Mouse (Mus musculus) CH12.LX (cell line): ENCODE results near the gene Phtf1. TPM values are rescaled to one million over a fixed set of nuclear protein-coding genes. Genes with fewer than 3 reads are reported as not detected.

ENCODE experiments used
- DNase-seq: peaks from one replicate; pipeline ENCODE4 v3.0.0-alpha.2; 2013; ENCODE audit errors: extremely low read depth
- H3K27ac ChIP-seq: 2 replicates; pipeline ENCODE4 v1.5.1; 2012; ENCODE audit warnings: low read depth, mild to moderate bottlenecking, control low read depth, moderate library complexity; ENCODE audit not compliant: insufficient read depth
- H3K27me3 ChIP-seq: replicated peaks from 2 replicates; pipeline ENCODE3; 2012; ENCODE audit warnings: inconsistent platforms
- H3K36me3 ChIP-seq, 2 experiments: replicated peaks in 1 of 2; 2 replicates each; pipeline versions ENCODE3 to v1.6.1; 2012; ENCODE audit warnings: inconsistent platforms in 1 of 2, low read length in 1 of 2, mild to moderate bottlenecking in 1 of 2, mixed read lengths in 1 of 2, moderate library complexity in 1 of 2; ENCODE audit not compliant: control insufficient read depth in 1 of 2, insufficient read depth in 1 of 2
- H3K4me1 ChIP-seq, 2 experiments: 2 replicates each; pipeline ENCODE4 v1.6.1; 2012; ENCODE audit warnings: inconsistent platforms in 1 of 2, moderate library complexity in 1 of 2; ENCODE audit not compliant: insufficient read depth in 2 of 2, control insufficient read depth in 1 of 2
- H3K4me2 ChIP-seq: 2 replicates; pipeline ENCODE4 v1.6.1; 2012; ENCODE audit warnings: low read depth, mild to moderate bottlenecking, control low read depth; ENCODE audit not compliant: poor library complexity, insufficient read depth, severe bottlenecking
- H3K4me3 ChIP-seq, 3 experiments: fragments of 150-350 bp in 1 of 3; sonication (generic) in 1 of 3; replicated peaks in 1 of 3; 2 replicates each; pipeline versions ENCODE3 to v1.5.1; 2011 to 2012; ENCODE audit warnings: low read depth in 2 of 3, low read length in 2 of 3, mild to moderate bottlenecking in 2 of 3, moderate library complexity in 2 of 3, control low read depth in 1 of 3, improper control_type of control experiment in 1 of 3, inconsistent platforms in 1 of 3, mixed read lengths in 1 of 3; ENCODE audit not compliant: poor library complexity in 1 of 3
- H3K79me2 ChIP-seq: replicated peaks from 2 replicates; pipeline ENCODE4 v1.6.1; 2012; ENCODE audit warnings: mild to moderate bottlenecking, moderate library complexity; ENCODE audit not compliant: control insufficient read depth, poor library complexity, insufficient read depth, severe bottlenecking; ENCODE audit errors: extremely low read depth
- H3K9ac ChIP-seq: 2 replicates; pipeline ENCODE4 v1.6.1; 2012; ENCODE audit warnings: low read depth, mild to moderate bottlenecking, control low read depth, moderate library complexity; ENCODE audit not compliant: insufficient read depth
- H3K9me3 ChIP-seq: replicated peaks from 2 replicates; pipeline ENCODE3; 2012; ENCODE audit warnings: low read length, inconsistent platforms, mixed read lengths
- BHLHE40 ChIP-seq: IDR thresholded peaks from 2 replicates; pipeline ENCODE4 v1.6.1; 2011; ENCODE audit warnings: mild to moderate bottlenecking, low read depth, low read length, improper control_type of control experiment
- CHD1 ChIP-seq: IDR thresholded peaks from 2 replicates; pipeline ENCODE4 v1.6.1; 2012; ENCODE audit warnings: low read depth, low read length, improper control_type of control experiment, inconsistent platforms
- CHD2 ChIP-seq: IDR thresholded peaks from 2 replicates; pipeline ENCODE4 v1.6.1; 2011; ENCODE audit warnings: low read length, improper control_type of control experiment
- CTCF ChIP-seq, 2 experiments: IDR thresholded peaks in 1 of 2; conservative IDR thresholded peaks in 1 of 2; 2 replicates each; pipeline ENCODE4 v1.5.1; 2011 to 2012; ENCODE audit warnings: low read depth in 2 of 2, low read length in 2 of 2, improper control_type of control experiment in 1 of 2, inconsistent platforms in 1 of 2, mild to moderate bottlenecking in 1 of 2, moderate library complexity in 1 of 2
- E2F4 ChIP-seq: IDR thresholded peaks from 2 replicates; pipeline ENCODE4 v1.6.1; 2011; ENCODE audit warnings: low read depth, low read length, improper control_type of control experiment; ENCODE audit not compliant: insufficient replicate concordance
- ELF1 ChIP-seq: IDR thresholded peaks from 2 replicates; pipeline ENCODE4 v1.6.1; 2014; ENCODE audit warnings: low read depth, mild to moderate bottlenecking, inconsistent platforms, low read length, improper control_type of control experiment
- EP300 ChIP-seq: IDR thresholded peaks from 2 replicates; pipeline ENCODE4 v1.6.1; 2011; ENCODE audit warnings: low read length, improper control_type of control experiment
- IRF4 ChIP-seq: IDR thresholded peaks from 2 replicates; pipeline ENCODE4 v1.6.1; 2014; ENCODE audit warnings: low read depth, mild to moderate bottlenecking, inconsistent platforms, low read length, improper control_type of control experiment
- JUND ChIP-seq: conservative IDR thresholded peaks from 2 replicates; pipeline ENCODE4 v1.6.1; 2011; ENCODE audit warnings: low read depth, low read length, improper control_type of control experiment
- KAT2A ChIP-seq: IDR thresholded peaks from 2 replicates; pipeline ENCODE4 v1.6.1; 2012; ENCODE audit warnings: low read length, improper control_type of control experiment, inconsistent platforms; ENCODE audit not compliant: insufficient replicate concordance
- MAFK ChIP-seq: IDR thresholded peaks from 2 replicates; pipeline ENCODE4 v1.6.1; 2011; ENCODE audit warnings: low read length, improper control_type of control experiment; ENCODE audit not compliant: insufficient replicate concordance
- MAZ ChIP-seq: IDR thresholded peaks from 2 replicates; pipeline ENCODE4 v1.6.1; 2012; ENCODE audit warnings: low read depth, mild to moderate bottlenecking, inconsistent platforms, low read length, improper control_type of control experiment, moderate library complexity
- NELFE ChIP-seq: IDR thresholded peaks from 2 replicates; pipeline ENCODE4 v1.6.1; 2011; ENCODE audit warnings: low read depth, low read length, improper control_type of control experiment
- NRF1 ChIP-seq: IDR thresholded peaks from 2 replicates; pipeline ENCODE4 v1.6.1; 2014; ENCODE audit warnings: low read depth, mild to moderate bottlenecking, inconsistent platforms, low read length, improper control_type of control experiment, moderate library complexity
- PAX5 ChIP-seq: IDR thresholded peaks from 2 replicates; pipeline ENCODE4 v1.6.1; 2012; ENCODE audit warnings: low read length, inconsistent platforms, mixed read lengths
- RCOR1 ChIP-seq: conservative IDR thresholded peaks from 2 replicates; pipeline ENCODE4 v1.6.1; 2012; ENCODE audit warnings: low read depth, mild to moderate bottlenecking, inconsistent platforms, low read length, improper control_type of control experiment
- TBP ChIP-seq: conservative IDR thresholded peaks from 2 replicates; pipeline ENCODE4 v1.6.1; 2011; ENCODE audit warnings: low read depth, low read length, improper control_type of control experiment
- UBTF ChIP-seq: IDR thresholded peaks from 2 replicates; pipeline ENCODE4 v1.6.1; 2012; ENCODE audit warnings: low read depth, mild to moderate bottlenecking, inconsistent platforms, low read length, improper control_type of control experiment, moderate library complexity
- USF2 ChIP-seq: conservative IDR thresholded peaks from 2 replicates; pipeline ENCODE4 v1.6.1; 2011; ENCODE audit warnings: low read depth, low read length, improper control_type of control experiment
- ZC3H11A ChIP-seq: IDR thresholded peaks from 2 replicates; pipeline ENCODE4 v1.6.1; 2012; ENCODE audit warnings: low read depth, mild to moderate bottlenecking, inconsistent platforms, low read length, improper control_type of control experiment
- ZKSCAN1 ChIP-seq: IDR thresholded peaks from 2 replicates; pipeline ENCODE4 v1.6.1; 2012; ENCODE audit warnings: low read depth, inconsistent platforms, low read length, improper control_type of control experiment, borderline replicate concordance
- ZMIZ1 ChIP-seq: IDR thresholded peaks from 2 replicates; pipeline ENCODE4 v1.6.1; 2012; ENCODE audit warnings: low read depth, mild to moderate bottlenecking, inconsistent platforms, low read length, improper control_type of control experiment
- dilution Hi-C: fragments of 300-500 bp; cut with MboI; formaldehyde crosslinking; loops from 2 replicates; pipeline ENCODE4 v1.14.3; 2020; ENCODE audit warnings: low sequenced_read_pairs; ENCODE audit not compliant: extremely low pct_unique_long_range_greater_than_20kb, extremely low pct_ligation_motif_present
- in situ Hi-C: fragments of 300-500 bp; cut with MboI; formaldehyde crosslinking; loops from 3 replicates; pipeline ENCODE4 v1.14.3; 2019; ENCODE audit warnings: low sequenced_read_pairs, low pct_ligation_motif_present, low pct_unique_long_range_greater_than_20kb, mixed read lengths
- polyA plus RNA-seq: library from polyadenylated mRNA; unstranded; fragments of >175 nt; gene quantifications from 2 replicates; pipeline ENCODE4 v1.2.1, GENCODE M21; 2012; ENCODE audit warnings: low read depth; ENCODE audit not compliant: insufficient read length
- total RNA-seq, 2 experiments: library from RNA; depleted of rRNA; stranded (reverse); fragments of 300-350 nt in 1 of 2; fragments of >200 nt in 1 of 2; gene quantifications; 2 replicates each; pipeline ENCODE4 v1.2.3; 2012 to 2014

Phtf1 gene
- total and polyA plus RNA-seq, 3 experiments, result 21.2 to 42.4 (median 37.1) TPM

DNA sequence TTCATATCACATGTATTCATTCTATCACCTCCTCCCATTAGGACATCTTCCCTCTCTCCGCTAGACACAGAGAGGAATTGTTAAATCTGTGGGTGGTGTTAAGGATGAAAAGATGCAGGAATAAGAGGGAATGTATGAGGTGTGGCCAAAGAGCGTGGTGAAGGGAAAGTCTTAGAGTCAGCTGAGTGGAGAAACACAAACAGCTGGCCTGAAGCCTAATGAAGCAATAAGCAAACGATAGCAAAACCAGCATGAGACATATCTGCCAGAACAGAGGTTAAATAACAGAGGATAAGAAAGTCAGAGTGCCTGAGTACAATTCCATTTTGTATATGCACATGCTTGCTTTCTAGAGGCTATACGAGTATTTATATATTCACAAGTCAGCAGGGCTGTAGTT, 16.6 kb downstream of the Phtf1 start:
- no peak for DNase-seq
- H3K79me2 ChIP-seq, result no peaks in the 10 kb centered on the region
- H3K36me3 ChIP-seq, result peaks cover 54 to 88% of the 10 kb centered on the region in 2 experiments
- H3K27me3 ChIP-seq, result no peaks in the 10 kb centered on the region
- in situ Hi-C loops, result no loop called here
- TF ChIP-seq RCOR1 (no peak), IRF4 (no peak), ELF1 (no peak), CTCF (conservative IDR thresholded peaks at IDR 0.05 in 1 of 2, IDR thresholded peaks at IDR 0.05 in 1 of 2; ENCODE audit: low read depth in 2 of 2, low read length in 2 of 2) (no peak), EP300 (no peak), BHLHE40 (no peak), MAFK (no peak), NRF1 (no peak), MAZ (no peak), KAT2A (no peak), ZC3H11A (no peak), CHD1 (no peak), PAX5 (no peak), NELFE (no peak), E2F4 (no peak), ZMIZ1 (no peak), TBP (no peak), UBTF (no peak), ZKSCAN1 (no peak)
- no peak overlapping the region for H3K4me3 ChIP-seq
- H3K4me1 ChIP-seq, result no peaks in the 10 kb centered on the region
- H3K9me3 ChIP-seq, result no peaks in the 10 kb centered on the region
- no peak overlapping the region for H3K27ac ChIP-seq
- dilution Hi-C loops, result no loop called here
- H3K4me2 ChIP-seq, result no peak overlapping the region
- H3K9ac ChIP-seq, result no peak overlapping the region

DNA sequence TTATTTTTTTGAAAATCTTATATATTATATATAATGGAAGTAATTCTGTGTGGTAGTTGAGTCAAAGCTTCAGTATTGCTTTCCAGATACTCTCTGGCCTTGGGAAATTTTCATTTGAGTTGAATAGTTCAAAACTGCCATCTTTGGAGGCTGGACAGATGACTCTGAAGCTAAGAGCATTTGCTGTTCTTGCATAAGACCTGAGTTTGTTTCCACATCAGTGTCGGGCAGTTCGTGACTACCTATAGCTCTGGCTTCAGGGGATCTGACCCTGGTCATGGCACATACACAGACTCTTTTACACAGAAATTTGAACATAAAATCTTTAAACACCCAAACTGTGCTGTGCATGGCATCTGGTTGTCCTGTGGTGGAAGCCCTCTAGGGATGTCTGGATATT, 17.3 kb downstream of the Phtf1 start:
- in situ Hi-C loops, result no loop called here
- no peak overlapping the region for H3K9ac ChIP-seq
- H3K4me3 ChIP-seq, result no peak overlapping the region
- H3K36me3 ChIP-seq, result peaks cover 52 to 88% of the 10 kb centered on the region in 2 experiments
- DNase-seq, result no peak
- H3K4me2 ChIP-seq, result no peak overlapping the region
- no peaks in the 10 kb centered on the region for H3K27me3 ChIP-seq
- no peak for TF ChIP-seq JUND
- no peak for TF ChIP-seq USF2
- no peak for TF ChIP-seq E2F4
- no peak for TF ChIP-seq CHD2
- no peaks in the 10 kb centered on the region for H3K79me2 ChIP-seq
- peaks cover 0 to 4% of the 10 kb centered on the region in 2 experiments; a peak in 1 of 4 replicates for H3K4me1 ChIP-seq
- dilution Hi-C loops, result no loop called here
- no peaks in the 10 kb centered on the region for H3K9me3 ChIP-seq
- no peak overlapping the region for H3K27ac ChIP-seq
